Mouse (Mus musculus) MEL (cell line): ENCODE data around the gene Ccdc33. TPM values are rescaled to one million over a fixed set of nuclear protein-coding genes. Genes with fewer than 3 reads are reported as not detected.

Experiments
- DNase-seq: peaks from one replicate; pipeline ENCODE4 v3.0.0; 2011; ENCODE audit warnings: low read depth, low spot score
- H3K27ac ChIP-seq: 2 replicates; pipeline ENCODE4 v1.5.1; 2012; ENCODE audit warnings: low read depth, mild to moderate bottlenecking, control low read depth, low read length, moderate library complexity; ENCODE audit not compliant: control insufficient read depth
- H3K27me3 ChIP-seq, 2 experiments: fragments of 150-350 bp in 1 of 2; sonication (generic) in 1 of 2; 2 replicates each; pipeline ENCODE4 v1.6.1; 2012; ENCODE audit warnings: low read length in 2 of 2, mild to moderate bottlenecking in 2 of 2, improper control_type of control experiment in 1 of 2, moderate library complexity in 1 of 2; ENCODE audit not compliant: insufficient read depth in 2 of 2, control insufficient read depth in 1 of 2
- H3K36me3 ChIP-seq, 2 experiments: 2 replicates each; pipeline ENCODE4 v1.6.1; 2012 to 2014; ENCODE audit warnings: low read length in 2 of 2, improper control_type of control experiment in 1 of 2, inconsistent platforms in 1 of 2, mild to moderate bottlenecking in 1 of 2; ENCODE audit not compliant: insufficient read depth in 2 of 2, control insufficient read depth in 1 of 2
- H3K4me1 ChIP-seq, 2 experiments: fragments of 150-350 bp in 1 of 2; sonication (generic) in 1 of 2; 2 replicates each; pipeline ENCODE4 v1.6.1; 2012; ENCODE audit warnings: low read length in 2 of 2, improper control_type of control experiment in 1 of 2, mild to moderate bottlenecking in 1 of 2; ENCODE audit not compliant: insufficient read depth in 2 of 2, control insufficient read depth in 1 of 2
- H3K4me3 ChIP-seq, 2 experiments: fragments of 150-350 bp in 1 of 2; sonication (generic) in 1 of 2; 2 replicates each; pipeline ENCODE4 v1.5.1; 2012; ENCODE audit warnings: low read depth in 2 of 2, low read length in 2 of 2, mild to moderate bottlenecking in 2 of 2, moderate library complexity in 2 of 2, control low read depth in 1 of 2, improper control_type of control experiment in 1 of 2; ENCODE audit not compliant: control insufficient read depth in 1 of 2, insufficient read depth in 1 of 2
- H3K79me2 ChIP-seq: 2 replicates; pipeline ENCODE4 v1.6.1; 2012; ENCODE audit warnings: mild to moderate bottlenecking, low read length, moderate library complexity; ENCODE audit not compliant: control insufficient read depth, poor library complexity, insufficient read depth
- H3K9ac ChIP-seq: 2 replicates; pipeline ENCODE4 v1.6.1; 2012; ENCODE audit warnings: low read depth, mild to moderate bottlenecking, control low read depth, low read length, moderate library complexity; ENCODE audit not compliant: control insufficient read depth, poor library complexity, severe bottlenecking
- H3K9me3 ChIP-seq: fragments of 150-350 bp; sonication (generic); replicated peaks from 2 replicates; pipeline ENCODE4 v1.6.1; 2012; ENCODE audit warnings: mild to moderate bottlenecking, low read length, improper control_type of control experiment, moderate library complexity; ENCODE audit not compliant: insufficient read depth
- CTCF ChIP-seq, 3 experiments: IDR thresholded peaks in 2 of 3; conservative IDR thresholded peaks in 1 of 3; 2 replicates each; pipeline ENCODE4 v1.5.1; 2011 to 2012; ENCODE audit warnings: low read length in 3 of 3, low read depth in 2 of 3, mild to moderate bottlenecking in 2 of 3, improper control_type of control experiment in 1 of 3, inconsistent platforms in 1 of 3, mixed read lengths in 1 of 3, moderate library complexity in 1 of 3; ENCODE audit not compliant: control insufficient read depth in 1 of 3, insufficient read depth in 1 of 3, poor library complexity in 1 of 3, severe bottlenecking in 1 of 3
- ELF1 ChIP-seq: IDR thresholded peaks from 2 replicates; pipeline ENCODE4 v1.6.1; 2014; ENCODE audit warnings: low read depth, mild to moderate bottlenecking, inconsistent platforms, low read length, improper control_type of control experiment, moderate library complexity
- GABPA ChIP-seq: IDR thresholded peaks from 2 replicates; pipeline ENCODE4 v1.6.1; 2012; ENCODE audit warnings: low read depth, mild to moderate bottlenecking, inconsistent platforms, low read length, improper control_type of control experiment, moderate library complexity
- KAT2A ChIP-seq: conservative IDR thresholded peaks from 2 replicates; pipeline ENCODE4 v1.6.1; 2012; ENCODE audit warnings: low read depth, low read length, improper control_type of control experiment, inconsistent platforms
- MEF2A ChIP-seq: IDR thresholded peaks from 2 replicates; pipeline ENCODE4 v1.6.1; 2014; ENCODE audit warnings: low read depth, mild to moderate bottlenecking, inconsistent platforms, low read length, improper control_type of control experiment; ENCODE audit not compliant: poor library complexity, insufficient replicate concordance, severe bottlenecking; ENCODE audit errors: extremely low read depth
- MXI1 ChIP-seq: IDR thresholded peaks from 2 replicates; pipeline ENCODE4 v1.6.1; 2011; ENCODE audit warnings: mild to moderate bottlenecking, low read depth, low read length, improper control_type of control experiment
- NRF1 ChIP-seq: IDR thresholded peaks from 2 replicates; pipeline ENCODE4 v1.6.1; 2014; ENCODE audit warnings: low read depth, mild to moderate bottlenecking, inconsistent platforms, low read length, improper control_type of control experiment, moderate library complexity; ENCODE audit not compliant: poor library complexity, insufficient read depth, severe bottlenecking
- POLR2A ChIP-seq, 2 experiments: IDR thresholded peaks; 2 replicates each; pipeline ENCODE4 v1.6.1; 2011 to 2012; ENCODE audit warnings: low read length in 2 of 2, mild to moderate bottlenecking in 2 of 2, control low read depth in 1 of 2, improper control_type of control experiment in 1 of 2, low read depth in 1 of 2, moderate library complexity in 1 of 2; ENCODE audit not compliant: control insufficient read depth in 1 of 2, insufficient read depth in 1 of 2, poor library complexity in 1 of 2
- POLR2AphosphoS2 ChIP-seq: IDR thresholded peaks from 2 replicates; pipeline ENCODE4 v1.6.1; 2011; ENCODE audit warnings: low read length, improper control_type of control experiment
- TAL1 ChIP-seq: IDR thresholded peaks from 2 replicates; pipeline ENCODE4 v1.6.1; 2012; ENCODE audit warnings: mild to moderate bottlenecking, inconsistent platforms, low read length, moderate library complexity, mixed read lengths
- TBP ChIP-seq: IDR thresholded peaks from 2 replicates; pipeline ENCODE4 v1.8.0; 2011; ENCODE audit warnings: low read depth, low read length, improper control_type of control experiment
- TCF12 ChIP-seq: IDR thresholded peaks from 2 replicates; pipeline ENCODE4 v1.6.1; 2014; ENCODE audit warnings: low read depth, mild to moderate bottlenecking, inconsistent platforms, low read length, improper control_type of control experiment, moderate library complexity
- UBTF ChIP-seq: IDR thresholded peaks from 2 replicates; pipeline ENCODE4 v1.6.1; 2012; ENCODE audit warnings: low read depth, mild to moderate bottlenecking, inconsistent platforms, low read length, improper control_type of control experiment, moderate library complexity, borderline replicate concordance; ENCODE audit not compliant: insufficient read depth
- USF1 ChIP-seq: IDR thresholded peaks from 2 replicates; pipeline ENCODE4 v1.6.1; 2014; ENCODE audit warnings: low read depth, mild to moderate bottlenecking, inconsistent platforms, low read length, improper control_type of control experiment, moderate library complexity
- USF2 ChIP-seq, 2 experiments: IDR thresholded peaks; 2 replicates each; pipeline ENCODE4 v1.6.1; 2011 to 2012; ENCODE audit warnings: improper control_type of control experiment in 2 of 2, low read length in 2 of 2, borderline replicate concordance in 1 of 2, inconsistent platforms in 1 of 2, low read depth in 1 of 2, mild to moderate bottlenecking in 1 of 2; ENCODE audit not compliant: insufficient read depth in 1 of 2
- ZC3H11A ChIP-seq: IDR thresholded peaks from 2 replicates; pipeline ENCODE4 v1.6.1; 2012; ENCODE audit warnings: low read depth, mild to moderate bottlenecking, inconsistent platforms, low read length, improper control_type of control experiment
- ZKSCAN1 ChIP-seq: IDR thresholded peaks from 2 replicates; pipeline ENCODE4 v1.6.1; 2012; ENCODE audit warnings: low read depth, mild to moderate bottlenecking, inconsistent platforms, low read length, improper control_type of control experiment, moderate library complexity
- ZMIZ1 ChIP-seq: IDR thresholded peaks from 2 replicates; pipeline ENCODE4 v1.6.1; 2012; ENCODE audit warnings: low read depth, mild to moderate bottlenecking, inconsistent platforms, low read length, improper control_type of control experiment, moderate library complexity
- polyA plus RNA-seq, 2 experiments: library from polyadenylated mRNA; stranded (reverse) in 1 of 2; unstranded in 1 of 2; fragments of >175 nt in 1 of 2; fragments of >200 nt in 1 of 2; gene quantifications; 2 replicates each; pipeline versions ENCODE4 v1.2.1 to v1.2.4; 2012; ENCODE audit warnings: low replicate concordance in 2 of 2, low read depth in 1 of 2; ENCODE audit not compliant: insufficient read length in 2 of 2, insufficient read depth in 1 of 2, missing spikeins in 1 of 2
- total RNA-seq: library from RNA; depleted of rRNA; stranded (reverse); fragments of 300-350 nt; gene quantifications from 2 replicates; pipeline ENCODE4 v1.2.3, GENCODE M21; 2012

Ccdc33 gene
- total and polyA plus RNA-seq, 3 experiments = not detected

DNA sequence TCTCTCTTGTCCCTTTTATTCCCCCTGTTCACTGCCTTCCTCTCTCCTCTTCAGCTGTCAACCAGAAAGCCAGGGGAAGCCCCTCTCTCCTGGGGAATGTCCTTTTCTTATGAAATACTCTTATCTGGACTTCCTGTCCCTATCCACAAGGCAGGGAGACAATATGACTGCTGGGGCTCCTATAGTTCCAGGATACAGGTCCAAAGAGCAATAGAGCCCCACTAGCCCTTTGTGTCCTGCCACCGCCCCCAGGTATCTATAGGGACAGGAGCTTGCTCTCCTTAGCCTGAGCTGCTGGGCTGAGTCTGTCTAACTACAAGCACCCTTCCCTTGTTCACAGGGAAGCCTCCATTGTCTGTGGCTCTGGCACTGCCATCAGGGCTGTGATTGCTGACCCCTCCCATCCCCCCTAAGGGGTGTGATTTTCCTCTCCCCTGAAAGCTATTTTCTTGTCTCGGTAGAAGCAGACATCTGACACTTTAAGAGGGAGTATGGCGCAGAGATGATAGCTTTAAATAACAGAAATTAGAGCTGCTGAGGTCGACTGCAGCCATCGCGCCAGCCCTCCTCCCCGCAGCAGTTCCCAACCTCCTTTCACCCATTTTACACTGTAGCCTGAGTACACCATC is 3.2 kb downstream of the Ccdc33 start:
- no peak overlapping the region for H3K27ac ChIP-seq
- no peak for TF ChIP-seq KAT2A
- TF ChIP-seq, all 39 proteins: peak for 0
- H3K4me3 ChIP-seq = no peak overlapping the region
- peaks cover 6 to 9% of the 10 kb centered on the region in 2 experiments; a peak in 3 of 4 replicates for H3K27me3 ChIP-seq
- no peaks in the 10 kb centered on the region for H3K9me3 ChIP-seq
- H3K79me2 ChIP-seq = no peaks in the 10 kb centered on the region
- no peak overlapping the region for H3K9ac ChIP-seq
- DNase-seq = no peak
- no peaks in the 10 kb centered on the region for H3K36me3 ChIP-seq
- H3K4me1 ChIP-seq = no peaks in the 10 kb centered on the region

DNA sequence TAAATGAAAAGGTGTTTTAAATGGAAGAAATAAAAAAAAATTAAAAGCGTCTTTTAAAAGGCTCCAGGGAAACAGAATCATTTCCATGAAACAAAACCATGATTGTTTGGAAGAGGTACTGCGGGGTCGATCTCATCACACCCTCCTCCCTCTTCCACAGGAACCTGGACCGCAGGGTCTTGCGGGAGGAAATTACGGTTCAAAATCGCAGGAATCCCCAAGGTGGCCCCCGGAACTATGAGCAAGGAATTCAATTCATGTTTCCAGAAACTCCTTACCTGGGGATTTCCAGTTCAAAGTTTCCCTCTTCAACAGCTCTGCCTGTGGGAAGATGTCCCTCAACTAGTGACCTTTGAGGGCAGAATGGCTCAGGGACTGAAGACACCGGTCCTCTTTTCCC is 4.6 kb downstream of the Ccdc33 start:
- H3K27me3 ChIP-seq = peaks cover 3 to 7% of the 10 kb centered on the region in 2 experiments; a peak in 3 of 4 replicates
- TF ChIP-seq ZMIZ1 = no peak
- TF ChIP-seq CTCF (IDR thresholded peaks at IDR 0.05 in 2 of 3, conservative IDR thresholded peaks at IDR 0.05 in 1 of 3; ENCODE audit: control insufficient read depth in 1 of 3, insufficient read depth in 1 of 3, low read depth in 2 of 3, low read length in 3 of 3, poor library complexity in 1 of 3, severe bottlenecking in 1 of 3) = no peak
- no peak for TF ChIP-seq NRF1
- TF ChIP-seq UBTF = no peak
- TF ChIP-seq GABPA = no peak
- TF ChIP-seq TAL1 = no peak
- TF ChIP-seq TCF12 = no peak
- no peak for TF ChIP-seq USF2 (IDR thresholded peaks at IDR 0.05; ENCODE audit: borderline replicate concordance in 1 of 2, insufficient read depth in 1 of 2, low read depth in 1 of 2, low read length in 2 of 2)
- TF ChIP-seq MEF2A = no peak
- TF ChIP-seq MXI1 = no peak
- TF ChIP-seq USF1 = no peak
- no peak for TF ChIP-seq POLR2A (IDR thresholded peaks at IDR 0.05; ENCODE audit: control insufficient read depth in 1 of 2, insufficient read depth in 1 of 2, low read depth in 1 of 2, low read length in 2 of 2, poor library complexity in 1 of 2)
- TF ChIP-seq TBP = no peak
- TF ChIP-seq ZKSCAN1 = no peak
- no peak for TF ChIP-seq ELF1
- no peak for TF ChIP-seq ZC3H11A
- no peak for TF ChIP-seq POLR2AphosphoS2
- TF ChIP-seq, all 39 proteins: peak for 0
- no peaks in the 10 kb centered on the region for H3K79me2 ChIP-seq
- no peaks in the 10 kb centered on the region for H3K4me1 ChIP-seq
- DNase-seq = no peak
- no peaks in the 10 kb centered on the region for H3K36me3 ChIP-seq
- no peak overlapping the region for H3K27ac ChIP-seq
- no peak overlapping the region for H3K9ac ChIP-seq
- no peaks in the 10 kb centered on the region for H3K9me3 ChIP-seq
- no peak overlapping the region for H3K4me3 ChIP-seq
